Mouse (Mus musculus): ENCODE results near the gene Tpp1.
A peak's percentile ranks its signal among the peaks of the same experiment; 100 is the strongest.

The Tpp1 gene

DNA sequence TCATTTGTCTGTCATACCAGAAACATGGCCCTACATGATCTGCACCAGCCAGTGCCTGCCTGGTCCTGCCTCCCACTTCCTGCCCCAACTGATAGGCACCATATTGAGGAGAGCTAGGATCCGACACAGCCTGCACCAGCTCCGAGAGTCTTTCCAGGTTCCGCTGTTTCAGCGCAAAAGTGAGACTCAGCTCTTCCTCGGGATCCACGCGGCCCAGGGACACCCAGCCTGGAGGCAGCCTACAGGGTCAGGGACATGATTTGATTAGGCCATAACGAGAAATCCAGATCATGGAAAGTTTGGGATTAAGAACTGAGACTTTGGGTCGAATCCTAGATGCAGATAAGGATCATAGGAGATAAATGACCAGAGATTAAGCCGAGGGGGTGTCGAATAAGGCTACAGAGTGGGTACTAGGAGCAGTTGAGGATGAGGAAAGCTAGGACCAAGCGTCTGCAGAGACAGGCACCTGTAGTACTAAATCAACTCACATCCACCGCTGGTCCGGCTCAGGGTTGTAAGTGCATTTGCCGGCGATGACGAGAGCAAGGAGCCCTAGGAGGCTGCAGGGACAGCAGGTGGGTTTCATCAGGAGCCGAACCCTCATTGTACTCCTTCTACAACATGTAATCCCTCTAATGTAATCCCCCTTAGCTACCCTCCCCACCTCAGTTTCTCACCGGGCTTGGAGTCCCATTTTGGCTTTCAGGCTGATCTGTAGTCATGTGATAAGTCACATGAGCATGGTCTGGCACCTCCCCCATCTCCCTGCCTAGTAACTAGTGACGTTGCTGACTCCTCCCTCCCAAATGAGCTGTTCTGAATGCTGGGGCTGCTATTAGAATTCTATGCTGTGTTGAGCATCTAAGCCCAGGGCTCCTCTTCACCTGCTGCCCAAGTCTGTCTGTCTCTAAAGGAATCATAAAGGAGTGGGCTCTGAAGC, at the start of gene Tpp1:
Tpp1 (minus strand) TSS at position 745 of the 943 bp plus-strand sequence.
- peak; percentile 68 to 88 for DNase-seq (ENCODE audit: low read depth in 1 of 2, low spot score in 2 of 2)

DNA sequence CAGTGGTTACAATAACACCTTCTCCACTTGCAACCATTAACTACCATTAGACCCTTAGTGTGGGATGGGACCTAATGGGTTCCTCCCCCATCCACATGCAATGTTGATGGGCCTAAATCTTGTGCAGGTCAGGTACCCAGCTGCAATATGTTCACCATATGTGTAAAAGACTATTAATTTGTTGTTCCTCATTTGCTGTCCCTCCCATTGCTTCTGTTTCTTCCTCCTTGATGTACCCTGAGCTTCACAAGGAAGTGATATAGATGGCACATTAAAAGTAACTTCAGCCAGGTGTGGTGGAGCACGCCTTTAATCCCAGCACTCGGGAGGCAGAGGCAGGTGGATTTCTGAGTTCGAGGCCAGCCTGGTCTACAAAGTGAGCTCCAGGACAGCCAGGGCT, 44.9 kb upstream of the Tpp1 start:
- DNase-seq (ENCODE audit: low read depth in 1 of 2, low spot score in 2 of 2) = no peak

- no peak for DNase-seq (ENCODE audit: low read depth in 1 of 2, low spot score in 2 of 2)
These were observed 43.8 kb upstream of the Tpp1 start for GRCm38 (mm10) chr7:105795759-105796366.

DNA sequence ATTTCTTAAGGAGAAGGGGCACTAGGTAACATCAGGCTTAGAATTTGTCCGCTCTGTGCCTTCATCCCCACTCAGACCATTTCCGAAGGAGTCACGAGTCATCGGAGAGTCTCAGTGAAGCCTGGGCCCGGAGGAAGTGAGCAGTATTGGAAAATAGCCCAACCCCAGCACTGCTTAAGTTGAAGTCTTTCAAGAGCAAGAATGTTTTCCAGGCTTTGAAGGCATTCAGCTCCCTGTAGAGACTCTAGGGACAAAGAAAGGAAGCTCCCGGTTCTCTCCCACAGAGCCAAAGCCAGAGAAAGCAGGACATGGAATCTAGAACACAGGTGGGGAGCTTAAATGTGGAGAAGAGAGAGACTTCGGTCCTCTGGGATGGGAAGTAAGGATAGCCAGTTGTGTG, 41.7 kb upstream of the Tpp1 start:
- no peak for DNase-seq (ENCODE audit: low read depth in 1 of 2, low spot score in 2 of 2)

GRCm38 (mm10) chr7:105791147-105791546, 39.1 kb upstream of the Tpp1 start:
- no peak for DNase-seq (ENCODE audit: low read depth in 1 of 2, low spot score in 2 of 2)

DNA sequence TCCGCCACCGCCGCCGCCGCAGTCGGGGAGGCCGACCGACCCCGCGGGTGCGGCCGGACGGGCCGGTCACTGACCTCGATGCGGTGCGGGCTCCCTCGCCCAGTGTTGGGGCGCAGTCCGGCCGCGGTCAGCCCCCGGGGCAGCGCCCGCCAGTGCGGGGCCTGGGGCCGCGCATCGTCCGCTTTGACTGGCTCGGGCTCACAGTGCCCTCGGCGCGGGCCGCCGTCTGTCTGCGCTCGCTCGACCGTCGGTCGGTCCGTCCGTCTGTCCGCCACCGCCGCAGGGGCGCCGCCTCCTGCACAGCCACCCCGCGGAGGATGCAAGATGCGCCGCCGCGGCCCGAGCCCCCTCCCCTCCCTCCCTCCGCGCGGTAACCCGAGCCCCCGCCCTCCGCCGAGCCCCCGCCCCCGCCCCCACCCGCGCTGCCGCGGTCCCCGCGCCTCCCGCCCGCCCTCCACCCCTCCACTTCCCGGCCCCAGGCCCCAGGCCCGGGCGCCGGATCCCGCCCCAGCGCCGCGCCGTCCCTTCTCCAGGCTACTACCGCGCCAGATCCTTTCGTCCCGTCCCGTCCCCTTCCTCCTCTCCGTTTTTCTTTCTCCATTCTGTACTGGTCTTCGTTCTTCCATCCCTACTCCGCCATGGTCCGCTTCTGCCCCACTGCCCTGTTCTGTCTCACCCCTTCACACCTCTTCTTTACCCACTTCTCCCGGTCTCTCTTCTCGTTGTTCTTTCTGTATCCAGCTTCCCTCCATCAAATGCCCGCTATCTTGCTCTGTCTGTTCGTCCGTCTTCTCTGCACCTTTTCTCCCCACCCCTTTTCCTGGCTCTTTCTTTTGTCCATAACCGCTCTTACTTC, 35.5 kb upstream of the Tpp1 start, which contains the start of gene Dchs1:
Dchs1 (minus strand) TSS at position 370 of the 856 bp plus-strand sequence.
- DNase-seq (ENCODE audit: low read depth in 1 of 2, low spot score in 2 of 2) = no peak

DNA sequence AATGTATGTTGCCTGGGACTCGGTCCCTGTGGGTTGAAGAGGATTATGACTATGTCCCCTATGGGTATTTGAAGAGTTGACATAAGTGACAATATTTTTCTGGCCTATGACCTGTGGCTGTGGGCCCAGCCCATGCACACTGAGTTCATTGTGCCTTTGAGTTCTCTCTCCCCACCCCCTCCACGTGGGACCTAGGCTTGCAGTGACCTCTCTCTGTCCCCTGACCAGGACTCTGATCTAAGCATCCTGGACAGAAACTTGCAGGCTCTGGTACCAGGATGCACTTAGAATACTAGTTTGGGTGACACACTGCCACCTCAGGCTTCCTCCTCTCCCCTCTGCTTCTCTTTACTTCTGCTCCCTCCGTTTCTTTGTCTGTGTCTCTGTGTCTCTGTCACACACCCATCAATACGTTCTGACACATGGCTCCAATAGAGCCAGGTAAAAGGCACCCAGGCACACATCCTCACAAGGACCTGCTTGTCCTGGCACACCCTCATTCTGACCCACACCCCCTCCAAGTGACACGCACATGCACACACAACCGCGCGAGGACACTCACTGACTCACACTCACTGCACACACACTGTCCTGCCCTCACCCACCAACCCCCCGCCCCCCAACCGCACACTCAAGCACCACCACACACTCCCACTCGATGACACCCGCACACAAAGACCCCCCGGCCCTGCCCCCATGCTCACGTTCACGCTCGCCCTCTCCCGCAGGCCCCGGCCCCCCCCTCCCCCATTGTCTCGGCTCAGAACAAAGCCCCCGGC, 34.7 kb upstream of the Tpp1 start:
- DNase-seq (ENCODE audit: low read depth in 1 of 2, low spot score in 2 of 2) = no peak

GRCm38 (mm10) chr7:105784556-105784955, 32.5 kb upstream of the Tpp1 start:
- no peak for DNase-seq (ENCODE audit: low read depth in 1 of 2, low spot score in 2 of 2)

DNA sequence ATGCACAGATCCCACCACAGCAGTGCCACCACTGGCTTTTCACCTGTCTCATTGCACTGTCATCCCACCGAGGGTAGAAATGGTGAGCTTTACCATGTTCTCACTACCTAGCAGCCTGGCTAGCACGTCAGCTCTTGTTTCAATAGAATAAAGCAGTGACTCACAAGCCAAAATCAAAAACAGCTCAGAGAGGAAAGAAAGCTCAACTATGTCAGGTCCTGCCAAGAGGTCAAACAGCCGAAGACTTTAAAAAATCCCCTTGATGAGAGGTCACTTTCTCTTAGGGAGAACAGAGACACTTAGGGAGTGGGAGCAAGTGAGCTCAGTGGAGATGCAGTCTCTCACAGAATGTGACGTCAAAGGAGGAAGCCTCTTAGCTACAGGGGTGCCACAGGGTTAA, 31.8 kb upstream of the Tpp1 start:
- no peak for DNase-seq (ENCODE audit: low read depth in 1 of 2, low spot score in 2 of 2)

- peak in 1 of 2 experiments; percentile 21 for DNase-seq (ENCODE audit: low read depth in 1 of 2, low spot score in 2 of 2)
These were observed 26.7 kb upstream of the Tpp1 start for GRCm38 (mm10) chr7:105778553-105779265.

DNA sequence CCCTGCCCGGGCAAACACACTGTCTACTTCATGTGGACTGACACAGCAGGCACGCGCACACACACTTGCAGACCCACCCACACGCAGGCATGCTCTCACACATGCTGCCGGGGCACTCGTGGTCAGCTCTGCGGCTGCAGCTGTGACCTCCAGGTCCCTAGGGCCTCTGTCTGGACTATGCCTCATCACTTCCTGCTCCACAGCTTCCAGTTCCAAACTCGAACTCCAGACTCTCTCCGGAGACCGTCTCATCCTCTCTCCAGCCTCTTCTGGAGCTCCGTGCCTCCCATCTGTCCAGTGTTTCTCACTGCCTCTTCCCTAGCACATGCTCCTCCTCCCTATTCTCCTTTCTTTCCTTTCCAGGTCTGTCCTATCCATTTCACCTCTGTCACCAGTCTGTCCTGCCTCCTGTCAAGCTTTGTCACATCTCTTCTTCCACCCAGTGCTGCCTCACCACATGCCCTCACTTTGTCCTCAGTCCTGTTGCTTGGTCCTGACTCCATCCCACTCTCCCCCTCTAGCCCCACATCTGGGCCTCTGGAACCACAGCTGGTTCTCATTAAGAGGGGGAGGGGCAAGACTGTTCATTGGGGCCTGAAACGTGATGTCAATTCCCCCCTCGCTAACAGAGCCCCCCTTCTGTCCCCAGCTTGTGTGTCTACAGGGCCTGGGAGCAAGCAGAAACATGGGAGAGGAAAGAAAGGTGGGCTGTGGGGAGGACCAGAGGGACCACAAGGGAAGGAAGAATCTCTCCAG, 25.9 kb upstream of the Tpp1 start:
- DNase-seq (ENCODE audit: low read depth in 1 of 2, low spot score in 2 of 2) = no peak

DNA sequence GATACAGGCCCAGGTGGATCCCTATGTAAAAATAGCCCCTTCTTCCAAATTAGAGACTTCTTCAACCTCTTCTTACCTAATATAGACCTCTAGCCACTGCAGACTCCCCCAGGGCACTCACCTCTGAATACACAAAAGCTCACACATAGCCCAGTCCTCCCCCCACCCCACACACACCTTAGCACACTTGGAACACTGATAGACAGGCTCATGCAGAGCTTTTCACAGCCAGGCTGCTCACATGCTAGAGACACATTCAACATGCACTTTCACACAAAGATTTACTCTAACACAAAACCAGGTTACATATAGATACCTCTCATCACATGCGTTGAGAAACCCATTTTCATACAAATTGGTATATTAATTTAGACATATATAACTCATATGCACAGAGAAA, 25.3 kb upstream of the Tpp1 start:
- no peak for DNase-seq (ENCODE audit: low read depth in 1 of 2, low spot score in 2 of 2)

- no peak for DNase-seq (ENCODE audit: low read depth in 1 of 2, low spot score in 2 of 2)
These were observed 24.0 kb upstream of the Tpp1 start for GRCm38 (mm10) chr7:105776026-105776425.

DNA sequence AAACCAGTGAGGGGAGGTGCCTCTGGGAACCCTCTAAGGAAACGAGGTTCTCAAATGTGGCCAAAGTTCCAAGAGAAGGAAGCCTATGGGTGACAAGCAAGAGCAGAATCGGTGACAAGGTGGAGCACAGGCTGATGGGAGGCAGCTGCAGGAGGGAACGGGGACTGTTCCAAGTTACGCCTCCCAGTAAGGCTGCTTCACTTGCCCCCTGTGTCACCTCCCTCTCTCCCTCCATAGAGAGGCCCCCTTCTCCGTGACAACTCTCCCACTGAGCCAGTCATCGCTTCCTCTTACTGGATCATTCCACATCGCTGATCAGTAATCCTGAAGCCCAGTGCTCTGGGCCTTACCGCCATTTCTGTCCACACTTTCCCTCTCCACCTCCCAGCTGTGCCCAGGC, 22.6 kb upstream of the Tpp1 start:
- no peak for DNase-seq (ENCODE audit: low read depth in 1 of 2, low spot score in 2 of 2)

GRCm38 (mm10) chr7:105773041-105773440, 21.0 kb upstream of the Tpp1 start:
- no peak for DNase-seq (ENCODE audit: low read depth in 1 of 2, low spot score in 2 of 2)

- DNase-seq (ENCODE audit: low read depth in 1 of 2, low spot score in 2 of 2) = no peak
These were observed 20.3 kb upstream of the Tpp1 start for GRCm38 (mm10) chr7:105772331-105772730.

- DNase-seq (ENCODE audit: low read depth in 1 of 2, low spot score in 2 of 2) = no peak
These were observed 17.9 kb upstream of the Tpp1 start for GRCm38 (mm10) chr7:105769959-105770358.

DNA sequence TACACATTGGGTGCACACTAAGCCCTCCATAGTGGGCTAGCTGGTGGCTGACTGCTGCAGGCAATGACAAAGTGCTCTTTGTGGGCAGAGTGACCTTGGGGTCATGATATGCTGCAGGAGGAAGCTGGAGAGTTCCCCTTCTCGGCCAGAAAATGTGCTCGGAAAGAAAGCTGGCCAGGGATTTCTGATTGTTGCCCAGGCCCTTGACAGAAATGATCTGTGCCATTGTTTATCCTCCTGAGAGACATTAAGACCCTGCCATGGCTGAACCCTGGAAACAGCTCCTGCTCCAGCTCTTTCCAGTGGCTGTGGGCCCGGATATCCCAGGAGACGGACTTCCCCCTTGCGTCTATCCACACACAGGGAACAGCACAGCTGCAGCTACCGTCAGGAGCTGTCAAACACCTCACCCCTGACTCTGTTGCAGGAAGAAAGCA, 15.7 kb upstream of the Tpp1 start:
- no peak for DNase-seq (ENCODE audit: low read depth in 1 of 2, low spot score in 2 of 2)

DNA sequence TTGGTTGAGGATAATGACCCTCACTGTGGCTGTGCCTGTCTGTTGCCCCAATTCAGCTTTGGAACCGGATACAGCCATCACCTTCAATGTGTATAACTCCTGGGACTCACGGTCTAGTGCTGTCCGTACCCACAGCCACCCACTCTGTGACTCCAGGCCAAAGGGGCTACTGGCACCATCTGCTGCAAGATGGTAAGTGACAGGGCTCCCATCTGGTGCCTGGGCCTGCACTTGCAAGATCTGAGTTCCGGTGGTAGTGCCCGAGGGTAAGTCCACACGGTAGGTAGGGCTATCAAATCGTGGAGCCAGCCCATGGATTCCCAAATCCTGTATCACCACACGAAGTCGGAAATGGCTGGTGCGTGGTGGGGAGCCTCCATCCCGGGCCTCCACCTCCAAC, 12.3 kb upstream of the Tpp1 start:
- no peak for DNase-seq (ENCODE audit: low read depth in 1 of 2, low spot score in 2 of 2)
